Mouse (Mus musculus): ENCODE measurements around the gene Spag6. TPM values are rescaled to one million over a fixed set of nuclear protein-coding genes. Genes with fewer than 3 reads are reported as not detected.

Gene Spag6
- total RNA-seq, 1 experiment = not detected

DNA sequence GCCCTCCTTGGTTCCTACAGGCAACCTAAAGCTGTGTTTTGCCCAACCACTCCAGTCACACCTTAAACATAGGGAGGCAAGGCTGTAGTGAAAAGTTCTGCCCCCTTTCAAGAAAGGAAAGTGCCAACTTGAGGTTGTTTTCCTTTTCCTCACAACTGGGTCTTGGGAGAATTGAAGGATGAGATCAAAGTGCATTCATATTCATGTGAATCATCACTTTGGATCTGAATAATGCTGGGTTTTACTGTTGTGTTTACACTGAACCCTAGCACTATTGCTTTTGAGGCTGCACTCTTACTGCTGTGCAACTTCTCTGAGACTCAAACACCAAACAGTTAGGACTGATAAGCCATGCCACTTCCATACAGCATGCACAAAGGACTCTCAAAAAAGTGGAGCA is 1.8 kb upstream of the Spag6 start:
- Histone ChIP-seq H3K4me3 (ENCODE audit: insufficient read depth in 1 of 2, low read depth in 1 of 2, low read length in 2 of 2, poor library complexity in 1 of 2, severe bottlenecking in 1 of 2) (no peak overlapping the region), H3K9ac (ENCODE audit: insufficient read depth, low read depth, low read length, poor library complexity, severe bottlenecking) (no peak overlapping the region), H3K36me3 (ENCODE audit: control insufficient read depth, insufficient read depth, low read length, poor library complexity, severe bottlenecking) (no peaks in the 10 kb centered on the region), H3K4me1 (ENCODE audit: control insufficient read depth in 2 of 2, insufficient read depth in 2 of 2, low read length in 2 of 2, poor library complexity in 1 of 2) (no peaks in the 10 kb centered on the region), H3K27ac (ENCODE audit: insufficient read depth, low read depth, low read length, poor library complexity, severe bottlenecking) (no peak overlapping the region), H3K9me3 (ENCODE audit: control insufficient read depth, insufficient read depth, low read depth, low read length) (no peaks in the 10 kb centered on the region)
- DNase-seq (ENCODE audit: low read depth, low spot score) = no peak
- TF ChIP-seq CHD2 (IDR thresholded peaks at IDR 0.05; ENCODE audit: low read depth, low read length) (no peak), HCFC1 (IDR thresholded peaks at IDR 0.05; ENCODE audit: borderline replicate concordance, insufficient read depth, low read length) (no peak), ZNF384 (IDR thresholded peaks at IDR 0.05; ENCODE audit: low read depth, low read length) (no peak), ZC3H11A (IDR thresholded peaks at IDR 0.05; ENCODE audit: borderline replicate concordance, low read depth, low read length) (no peak), MAFK (IDR thresholded peaks at IDR 0.05; ENCODE audit: insufficient read depth, low read depth, low read length) (no peak)
- in situ Hi-C loops (cut with MboI; ENCODE audit: low sequenced_read_pairs in 2 of 2, unreplicated experiment in 2 of 2) = loop anchor here in 1 of 2 experiments (5.0 to 10.0 kb wide), 3 partner anchors 85 to 753 kb away; partner anchors contain the start of gene Ptf1a

DNA sequence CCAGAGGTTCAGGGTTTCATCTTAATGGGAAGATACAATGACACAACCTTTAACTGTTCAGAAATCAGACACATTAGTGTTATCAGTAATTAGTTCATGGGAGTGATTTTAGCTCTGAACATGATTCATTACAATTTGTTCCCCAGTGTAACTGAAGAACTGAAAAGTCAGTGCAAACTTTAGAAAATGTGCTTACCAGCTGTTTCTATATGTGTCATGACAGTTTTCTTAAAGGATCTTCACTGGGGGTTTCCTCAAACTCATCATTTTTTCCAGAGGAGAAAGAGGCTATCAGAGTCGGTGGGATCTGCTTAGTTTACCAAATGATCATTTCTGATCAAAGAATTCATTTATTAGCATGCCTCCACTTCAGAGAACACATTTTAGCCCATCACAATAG is 1.3 kb upstream of the Spag6 start:
- Histone ChIP-seq H3K4me3 (ENCODE audit: insufficient read depth in 1 of 2, low read depth in 1 of 2, low read length in 2 of 2, poor library complexity in 1 of 2, severe bottlenecking in 1 of 2) (no peak overlapping the region), H3K9me3 (ENCODE audit: control insufficient read depth, insufficient read depth, low read depth, low read length) (no peaks in the 10 kb centered on the region), H3K27ac (ENCODE audit: insufficient read depth, low read depth, low read length, poor library complexity, severe bottlenecking) (no peak overlapping the region), H3K36me3 (ENCODE audit: control insufficient read depth, insufficient read depth, low read length, poor library complexity, severe bottlenecking) (no peaks in the 10 kb centered on the region), H3K9ac (ENCODE audit: insufficient read depth, low read depth, low read length, poor library complexity, severe bottlenecking) (no peak overlapping the region), H3K4me1 (ENCODE audit: control insufficient read depth in 2 of 2, insufficient read depth in 2 of 2, low read length in 2 of 2, poor library complexity in 1 of 2) (no peaks in the 10 kb centered on the region)
- in situ Hi-C loops (cut with MboI; ENCODE audit: low sequenced_read_pairs in 2 of 2, unreplicated experiment in 2 of 2) = loop anchor here in 1 of 2 experiments (5.0 to 10.0 kb wide), 3 partner anchors 85 to 752 kb away; partner anchors contain the start of gene Ptf1a
- TF ChIP-seq CHD2 (IDR thresholded peaks at IDR 0.05; ENCODE audit: low read depth, low read length) (no peak), ZC3H11A (IDR thresholded peaks at IDR 0.05; ENCODE audit: borderline replicate concordance, low read depth, low read length) (no peak), HCFC1 (IDR thresholded peaks at IDR 0.05; ENCODE audit: borderline replicate concordance, insufficient read depth, low read length) (no peak), ZNF384 (IDR thresholded peaks at IDR 0.05; ENCODE audit: low read depth, low read length) (no peak), MAFK (IDR thresholded peaks at IDR 0.05; ENCODE audit: insufficient read depth, low read depth, low read length) (no peak)
- DNase-seq (ENCODE audit: low read depth, low spot score) = no peak

DNA sequence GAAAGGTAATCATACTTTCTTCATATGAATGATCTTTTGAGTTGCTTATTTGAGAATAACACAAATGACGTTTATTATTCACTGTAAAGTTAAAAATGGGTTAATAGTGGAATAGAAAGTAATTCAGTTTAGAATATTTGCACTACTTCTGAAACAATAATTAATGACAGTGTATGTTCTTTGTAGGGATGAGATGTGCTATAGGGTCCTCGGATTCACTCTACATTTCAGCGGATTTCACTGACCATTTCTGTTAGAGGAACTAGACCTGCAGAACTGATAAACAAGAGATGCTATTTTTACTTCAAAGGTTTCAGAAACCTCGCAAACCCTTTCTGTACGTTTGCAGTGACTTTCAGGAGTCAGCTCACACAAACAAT is 351 bp upstream of the Spag6 start:
- DNase-seq (ENCODE audit: low read depth, low spot score) = no peak
- H3K9me3 ChIP-seq (ENCODE audit: control insufficient read depth, insufficient read depth, low read depth, low read length) = no peaks in the 10 kb centered on the region
- H3K4me1 ChIP-seq (ENCODE audit: control insufficient read depth in 2 of 2, insufficient read depth in 2 of 2, low read length in 2 of 2, poor library complexity in 1 of 2) = no peaks in the 10 kb centered on the region
- H3K9ac ChIP-seq (ENCODE audit: insufficient read depth, low read depth, low read length, poor library complexity, severe bottlenecking) = no peak overlapping the region
- no peaks in the 10 kb centered on the region for H3K36me3 ChIP-seq (ENCODE audit: control insufficient read depth, insufficient read depth, low read length, poor library complexity, severe bottlenecking)
- in situ Hi-C loops (cut with MboI; ENCODE audit: low sequenced_read_pairs in 2 of 2, unreplicated experiment in 2 of 2) = loop anchor here in 1 of 2 experiments (5.0 to 10.0 kb wide), 3 partner anchors 86 to 751 kb away; partner anchors contain the start of gene Ptf1a
- no peak overlapping the region for H3K4me3 ChIP-seq (ENCODE audit: insufficient read depth in 1 of 2, low read depth in 1 of 2, low read length in 2 of 2, poor library complexity in 1 of 2, severe bottlenecking in 1 of 2)
- TF ChIP-seq MAFK (IDR thresholded peaks at IDR 0.05; ENCODE audit: insufficient read depth, low read depth, low read length) (no peak), ZNF384 (IDR thresholded peaks at IDR 0.05; ENCODE audit: low read depth, low read length) (no peak), CHD2 (IDR thresholded peaks at IDR 0.05; ENCODE audit: low read depth, low read length) (no peak), HCFC1 (IDR thresholded peaks at IDR 0.05; ENCODE audit: borderline replicate concordance, insufficient read depth, low read length) (no peak), ZC3H11A (IDR thresholded peaks at IDR 0.05; ENCODE audit: borderline replicate concordance, low read depth, low read length) (no peak)
- no peak overlapping the region for H3K27ac ChIP-seq (ENCODE audit: insufficient read depth, low read depth, low read length, poor library complexity, severe bottlenecking)

DNA sequence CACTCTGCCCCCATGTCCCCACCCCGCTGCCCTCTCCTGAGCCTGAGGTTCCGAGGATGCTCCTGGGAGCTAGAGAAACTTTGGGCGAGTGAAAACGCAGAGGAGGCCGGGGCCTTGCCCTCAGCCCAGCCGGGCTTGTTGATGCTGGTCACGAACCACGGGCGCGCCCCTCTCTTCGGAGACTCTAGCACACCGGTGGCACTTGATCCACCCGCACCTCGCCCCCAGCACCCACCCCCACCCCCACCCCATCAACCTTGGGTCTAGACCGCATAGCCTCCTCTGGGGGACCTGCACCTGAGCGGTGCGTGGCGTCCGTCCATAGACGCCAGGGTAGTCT is 749 bp downstream of the Spag6 start:
- no peak for TF ChIP-seq CHD2 (IDR thresholded peaks at IDR 0.05; ENCODE audit: low read depth, low read length)
- no peak for TF ChIP-seq ZC3H11A (IDR thresholded peaks at IDR 0.05; ENCODE audit: borderline replicate concordance, low read depth, low read length)
- TF ChIP-seq HCFC1 (IDR thresholded peaks at IDR 0.05; ENCODE audit: borderline replicate concordance, insufficient read depth, low read length) = no peak
- TF ChIP-seq ZNF384 (IDR thresholded peaks at IDR 0.05; ENCODE audit: low read depth, low read length) = no peak
- TF ChIP-seq MAFK (IDR thresholded peaks at IDR 0.05; ENCODE audit: insufficient read depth, low read depth, low read length) = no peak
- no peak for DNase-seq (ENCODE audit: low read depth, low spot score)

More for the DNA sequence above, 749 bp downstream of the Spag6 start:
- in situ Hi-C loops (cut with MboI; ENCODE audit: low sequenced_read_pairs in 2 of 2, unreplicated experiment in 2 of 2) = loop anchor here in 1 of 2 experiments (5.0 to 10.0 kb wide), 3 partner anchors 87 to 750 kb away; partner anchors contain the start of gene Ptf1a
- peak overlapping the region; percentile 67; the same call in 1 of the 2 replicates for H3K9ac ChIP-seq (ENCODE audit: insufficient read depth, low read depth, low read length, poor library complexity, severe bottlenecking)
- no peaks in the 10 kb centered on the region for H3K36me3 ChIP-seq (ENCODE audit: control insufficient read depth, insufficient read depth, low read length, poor library complexity, severe bottlenecking)
- no peaks in the 10 kb centered on the region for H3K9me3 ChIP-seq (ENCODE audit: control insufficient read depth, insufficient read depth, low read depth, low read length)
- H3K27ac ChIP-seq (ENCODE audit: insufficient read depth, low read depth, low read length, poor library complexity, severe bottlenecking) = no peak overlapping the region
- peak overlapping the region; percentile 50 to 59 for H3K4me3 ChIP-seq (ENCODE audit: insufficient read depth in 1 of 2, low read depth in 1 of 2, low read length in 2 of 2, poor library complexity in 1 of 2, severe bottlenecking in 1 of 2)
- H3K4me1 ChIP-seq (ENCODE audit: control insufficient read depth in 2 of 2, insufficient read depth in 2 of 2, low read length in 2 of 2, poor library complexity in 1 of 2) = no peaks in the 10 kb centered on the region
